Mouse (Mus musculus) cortical plate, adult 2 months (tissue): ENCODE measurements at regions not wholly inside any gene's neighbourhood (a gene's known extent, or its start where the extent isn't known, plus 50 kb on each side); places are given as distances from the start of the nearest gene placed in this dataset.

Source experiments
- H3K27ac ChIP-seq: fragments of 200-500 bp; 2 replicates; pipeline ENCODE4 v1.5.1; 2012; ENCODE audit warnings: low read length, control low read depth, inconsistent platforms; ENCODE audit not compliant: insufficient read depth
- H3K4me1 ChIP-seq: fragments of 200-500 bp; 2 replicates; pipeline ENCODE4 v1.6.1; 2011; ENCODE audit warnings: low read length; ENCODE audit not compliant: control insufficient read depth, insufficient read depth
- H3K4me3 ChIP-seq: fragments of 200-500 bp; 2 replicates; pipeline ENCODE4 v1.5.1; 2011; ENCODE audit warnings: mild to moderate bottlenecking, low read length, control low read depth; ENCODE audit not compliant: insufficient read depth
- CTCF ChIP-seq: fragments of 200-500 bp; IDR thresholded peaks from 2 replicates; pipeline ENCODE4 v1.5.1; 2011; ENCODE audit warnings: mild to moderate bottlenecking, control low read depth, low read length; ENCODE audit not compliant: insufficient read depth; ENCODE audit errors: extremely low read depth
- POLR2A ChIP-seq: fragments of 200-500 bp; IDR thresholded peaks from 2 replicates; pipeline ENCODE4 v1.6.1; 2011; ENCODE audit warnings: mild to moderate bottlenecking, low read length, control low read depth; ENCODE audit not compliant: insufficient read depth; ENCODE audit errors: extremely low read depth

DNA sequence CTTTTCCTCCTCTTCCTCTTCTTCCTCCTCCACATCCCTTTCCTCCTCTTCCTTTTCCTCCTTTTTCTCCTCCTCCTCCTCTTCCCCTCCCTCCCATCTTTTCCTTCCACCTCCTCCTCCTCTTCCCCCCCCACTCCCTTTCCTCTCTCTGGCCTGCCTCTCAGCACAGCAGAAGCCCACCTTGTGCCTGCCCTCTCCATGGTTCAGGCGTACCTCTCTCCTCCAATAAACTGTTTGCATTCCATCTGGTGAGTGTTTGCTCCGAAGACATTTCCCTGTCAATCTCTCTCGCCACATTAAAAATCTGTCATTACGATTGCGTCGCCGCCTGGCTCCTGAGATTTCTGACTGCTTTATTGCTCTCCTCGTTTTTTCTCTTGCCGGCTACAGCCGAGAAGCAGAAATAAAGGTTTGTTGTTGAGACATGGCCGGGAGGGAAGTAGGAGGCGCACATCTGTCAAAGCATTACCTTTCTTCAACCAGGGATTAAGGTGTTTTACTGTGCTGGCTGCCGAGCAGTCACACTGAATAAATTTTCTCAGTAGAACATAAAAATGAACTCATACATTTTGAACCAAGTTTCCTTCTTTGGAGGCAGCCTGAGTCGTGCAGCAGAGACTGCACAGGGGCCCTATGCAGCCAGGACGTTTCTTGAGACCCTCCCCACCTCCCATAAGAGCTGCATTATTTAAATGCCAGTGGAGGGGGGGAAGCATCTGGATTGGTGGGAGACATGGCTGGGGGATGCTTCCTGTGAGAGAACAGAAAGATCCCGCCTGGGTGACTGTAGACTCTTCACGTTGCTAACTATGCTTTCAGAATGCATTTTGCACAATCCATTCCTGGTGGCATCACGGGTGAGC, 376.3 kb upstream of the 3110018I06Rik start:
- Histone ChIP-seq H3K27ac (no peak overlapping the region), H3K4me1 (peaks cover 4% of the 10 kb centered on the region)

GRCm38 (mm10) chr12:107118364-107118763, 370.1 kb upstream of the 3110018I06Rik start:
- H3K27ac ChIP-seq, result no peak overlapping the region
- no peak for TF ChIP-seq POLR2A
- no peak for TF ChIP-seq CTCF
- H3K4me3 ChIP-seq, result no peak overlapping the region
- H3K4me1 ChIP-seq, result no peaks in the 10 kb centered on the region

More for the DNA sequence above, 376.3 kb upstream of the 3110018I06Rik start:
- TF ChIP-seq POLR2A, result no peak
- no peak for TF ChIP-seq CTCF
- no peak overlapping the region for H3K4me3 ChIP-seq

GRCm38 (mm10) chr12:107119076-107119475, 369.4 kb upstream of the 3110018I06Rik start:
- H3K27ac ChIP-seq, result no peak overlapping the region
- no peak for TF ChIP-seq CTCF
- no peak for TF ChIP-seq POLR2A
- H3K4me1 ChIP-seq, result no peaks in the 10 kb centered on the region
- H3K4me3 ChIP-seq, result no peak overlapping the region

DNA sequence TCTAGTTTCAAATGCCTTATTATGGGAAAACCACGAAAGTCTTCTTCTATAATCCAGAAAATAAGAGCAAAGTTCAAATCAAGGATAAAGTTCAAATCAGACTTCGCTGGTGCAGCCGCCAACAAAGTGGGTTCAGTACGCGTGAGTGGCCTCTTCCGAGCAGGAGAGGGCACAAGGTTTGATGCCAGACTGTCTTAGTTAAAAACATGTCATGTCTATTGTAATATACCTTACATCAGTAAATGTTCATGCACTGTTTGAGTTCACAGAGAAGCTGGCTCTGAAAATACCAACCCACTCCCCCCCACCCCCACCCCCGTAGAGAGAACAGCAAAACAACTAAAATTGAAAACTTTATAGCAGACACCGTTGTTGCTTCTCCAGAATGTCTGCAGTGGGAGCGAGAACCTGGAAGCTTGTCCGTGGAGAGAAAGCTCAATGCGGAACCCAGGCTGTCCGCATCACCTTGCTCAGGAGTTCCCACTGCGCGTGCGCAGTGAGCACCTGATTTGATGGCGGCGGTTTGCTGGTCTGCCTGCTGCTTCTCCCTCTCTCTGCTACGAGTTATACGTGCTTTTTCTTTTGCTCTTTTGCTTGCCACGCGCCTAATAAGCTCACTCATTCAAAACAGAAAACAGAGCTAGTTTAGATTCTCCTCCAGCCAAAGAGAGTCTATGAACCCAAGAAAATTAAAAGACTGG, 367.8 kb upstream of the 3110018I06Rik start:
- no peaks in the 10 kb centered on the region for H3K4me1 ChIP-seq
- H3K4me3 ChIP-seq, result no peak overlapping the region
- H3K27ac ChIP-seq, result no peak overlapping the region
- TF ChIP-seq POLR2A (no peak), CTCF (no peak)

DNA sequence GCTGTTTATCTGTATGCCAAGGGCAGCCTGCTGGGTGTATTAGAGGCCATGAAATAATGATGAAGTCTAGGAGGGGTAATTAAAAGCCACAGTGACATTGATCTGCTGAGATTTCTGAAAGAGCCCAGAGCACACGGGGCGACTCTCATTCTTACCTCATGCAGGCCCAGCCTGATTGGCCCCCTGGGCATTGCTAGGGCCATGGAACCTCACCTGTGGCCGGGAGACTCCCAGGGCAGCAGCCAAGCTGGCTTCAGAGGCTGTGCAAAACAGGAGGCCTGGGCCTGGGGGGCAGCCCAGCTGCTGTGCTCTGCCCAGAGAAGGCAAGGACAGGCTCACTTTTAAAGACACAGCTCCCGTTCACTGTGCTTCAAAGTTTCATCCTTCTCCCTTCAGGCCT, 366.4 kb upstream of the 3110018I06Rik start:
- H3K27ac ChIP-seq, result no peak overlapping the region
- no peak for TF ChIP-seq POLR2A
- no peak for TF ChIP-seq CTCF

DNA sequence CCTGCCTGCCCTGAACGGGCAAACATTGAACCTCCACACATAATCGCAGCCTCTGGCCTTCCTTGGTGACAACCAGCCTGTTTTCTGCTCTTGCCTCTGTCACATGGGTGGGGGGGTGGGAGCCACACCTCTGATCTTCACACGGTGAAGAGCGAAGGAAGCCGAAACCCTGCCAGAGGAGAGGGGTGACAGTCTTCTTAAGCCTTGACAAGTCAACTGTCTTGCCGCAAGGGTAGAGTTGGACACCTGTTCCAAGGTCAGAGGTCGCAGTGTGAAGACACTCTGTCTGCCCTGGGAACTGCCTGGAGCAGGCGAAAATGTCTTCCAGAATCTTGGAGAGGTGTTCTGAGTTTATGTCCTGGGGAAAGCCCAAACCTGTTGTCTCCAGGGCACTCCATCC, 364.8 kb upstream of the 3110018I06Rik start:
- no peak overlapping the region for H3K4me3 ChIP-seq
- no peak overlapping the region for H3K27ac ChIP-seq
- no peaks in the 10 kb centered on the region for H3K4me1 ChIP-seq
- TF ChIP-seq CTCF, result no peak
- TF ChIP-seq POLR2A, result no peak

More for the DNA sequence above, 366.4 kb upstream of the 3110018I06Rik start:
- Histone ChIP-seq H3K4me1 (no peaks in the 10 kb centered on the region), H3K4me3 (no peak overlapping the region)

- TF ChIP-seq POLR2A, result no peak
- no peak for TF ChIP-seq CTCF
- Histone ChIP-seq H3K27ac (no peak overlapping the region), H3K4me3 (no peak overlapping the region), H3K4me1 (no peaks in the 10 kb centered on the region)
Measured at GRCm38 (mm10) chr12:107124263-107124885, 364.1 kb upstream of the 3110018I06Rik start.

DNA sequence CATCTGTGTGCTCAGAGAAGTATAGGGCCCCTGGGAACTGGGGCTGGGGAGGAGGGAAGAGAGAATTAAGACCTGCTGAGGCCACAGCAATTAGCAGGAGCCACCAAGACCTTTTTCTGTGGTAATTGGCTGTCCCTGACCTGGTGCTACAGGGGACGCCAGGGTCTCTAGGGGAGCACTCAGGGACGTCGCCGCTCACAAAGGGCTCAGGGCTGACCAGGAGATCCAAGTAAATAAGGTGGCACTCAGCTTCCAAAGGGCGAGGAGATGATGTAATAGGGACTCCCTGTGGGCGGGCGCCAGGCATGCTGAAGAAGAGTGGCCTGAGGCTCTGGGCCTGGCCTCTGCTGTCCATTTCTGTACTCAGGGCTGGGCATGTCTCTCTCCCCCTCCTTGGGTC, 363.2 kb upstream of the 3110018I06Rik start:
- Histone ChIP-seq H3K4me1 (no peaks in the 10 kb centered on the region), H3K27ac (no peak overlapping the region), H3K4me3 (no peak overlapping the region)
- no peak for TF ChIP-seq CTCF

GRCm38 (mm10) chr12:107126056-107126455, 362.4 kb upstream of the 3110018I06Rik start:
- TF ChIP-seq CTCF (no peak), POLR2A (no peak)
- Histone ChIP-seq H3K4me3 (no peak overlapping the region), H3K4me1 (no peaks in the 10 kb centered on the region), H3K27ac (no peak overlapping the region)
